Mouse (Mus musculus) ES-E14 (cell line): ENCODE measurements at regions not wholly inside any gene's neighbourhood (a gene's known extent, or its start where the extent isn't known, plus 50 kb on each side); places are given as distances from the start of the nearest gene placed in this dataset.

Source experiments
- CHD2 ChIP-seq: IDR thresholded peaks from 2 replicates; pipeline ENCODE4 v1.6.1; 2014; ENCODE audit warnings: mild to moderate bottlenecking, low read depth, low read length, inconsistent platforms
- ZC3H11A ChIP-seq: IDR thresholded peaks from 2 replicates; pipeline ENCODE4 v1.6.1; 2012; ENCODE audit warnings: low read depth, mild to moderate bottlenecking, inconsistent platforms, low read length, borderline replicate concordance

GRCm38 (mm10) chr2:161266476-161266875 is 157.6 kb upstream of the Chd6 start:
- TF ChIP-seq ZC3H11A, result no peak
- TF ChIP-seq CHD2, result no peak
